Mouse (Mus musculus) gastrocnemius, postnatal 10 days (tissue): ENCODE data around the gene Atox1. TPM values are rescaled to one million over a fixed set of nuclear protein-coding genes. Genes with fewer than 3 reads are reported as not detected.

ENCODE experiments used
- DNase-seq: peaks from one replicate; pipeline ENCODE4 v3.0.0; 2021; ENCODE audit warnings: mixed read lengths
- long read RNA-seq, 2 experiments: library from polyadenylated mRNA; stranded (forward); transcript quantifications; one replicate each; pipeline ENCODE4 v2.0.0; 2021
- total RNA-seq, 2 experiments: library from RNA; stranded (reverse); gene quantifications; 2 replicates each; pipeline ENCODE4 v1.2.3; 2021

Gene Atox1
- total RNA-seq, result 10 to 100 TPM; 66.8 to 84.1 TPM
- long read RNA-seq, experiment 1, transcript Atox1-201 (4 exons, 541 nt), result major isoform, 49 of 52 reads
- long read RNA-seq, experiment 1, partial matches to known transcripts, result 3 of 52 reads
- long read RNA-seq, experiment 1, other reads (novel, unspliced or antisense), result 0 of 52 reads
- long read RNA-seq, experiment 2, transcript Atox1-201 (4 exons, 541 nt), result major isoform, 40 of 45 reads
- long read RNA-seq, experiment 2, partial matches to known transcripts, result 2 of 45 reads
- long read RNA-seq, experiment 2, other reads (novel, unspliced or antisense), result 3 of 45 reads

- DNase-seq, result peak; percentile 91
Measured at GRCm38 (mm10) chr11:55461019-55461645, at the start of gene Atox1. Gene Atox1, minus strand, starts transcription at chr11:55461239.

GRCm38 (mm10) chr11:55505485-55505884 is 44.4 kb upstream of the Atox1 start:
- no peak for DNase-seq

DNA sequence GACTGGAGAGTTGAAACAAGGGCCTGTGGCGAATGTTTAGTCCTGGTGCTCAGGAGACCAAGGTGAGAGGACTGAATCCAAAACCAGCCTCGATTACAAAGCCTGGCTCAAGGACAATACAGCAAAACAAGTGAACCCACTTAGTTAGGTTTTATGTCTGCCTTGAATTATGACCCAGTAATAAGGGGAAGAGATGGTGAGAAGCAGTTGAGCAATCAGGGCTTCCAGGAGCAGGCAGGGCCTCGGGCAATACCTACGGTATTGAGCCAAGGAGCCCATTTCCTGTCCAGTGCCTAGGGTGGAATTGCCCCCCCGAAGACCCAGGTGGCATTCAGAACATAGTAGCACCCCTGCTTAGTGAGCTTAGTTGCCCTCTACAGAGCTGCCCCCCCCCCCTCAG is 41.8 kb upstream of the Atox1 start:
- no peak for DNase-seq

- peak; percentile 26 for DNase-seq
Measured at GRCm38 (mm10) chr11:55501955-55502531, 41.0 kb upstream of the Atox1 start.

GRCm38 (mm10) chr11:55497885-55498284 is 36.8 kb upstream of the Atox1 start:
- DNase-seq, result no peak

DNA sequence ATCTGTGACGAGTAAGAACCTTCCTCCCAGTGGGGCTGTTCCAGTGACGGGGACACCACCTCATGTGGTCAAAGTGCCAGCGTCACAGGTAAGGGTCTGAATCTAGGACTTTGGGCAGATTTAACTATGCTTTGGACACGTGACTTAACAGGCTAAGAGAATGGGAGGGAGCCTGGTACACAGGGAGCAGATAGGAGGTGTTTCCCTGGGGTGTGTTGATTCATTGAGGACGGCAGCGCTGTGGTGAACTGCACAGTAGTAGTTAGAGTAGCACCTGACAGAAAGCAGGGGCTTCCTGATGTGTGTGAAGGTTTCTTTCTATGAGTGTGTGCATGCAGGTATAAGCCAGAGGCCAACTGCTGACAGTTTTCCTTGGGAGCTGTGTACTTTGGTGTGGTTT is 35.1 kb upstream of the Atox1 start:
- no peak for DNase-seq

DNA sequence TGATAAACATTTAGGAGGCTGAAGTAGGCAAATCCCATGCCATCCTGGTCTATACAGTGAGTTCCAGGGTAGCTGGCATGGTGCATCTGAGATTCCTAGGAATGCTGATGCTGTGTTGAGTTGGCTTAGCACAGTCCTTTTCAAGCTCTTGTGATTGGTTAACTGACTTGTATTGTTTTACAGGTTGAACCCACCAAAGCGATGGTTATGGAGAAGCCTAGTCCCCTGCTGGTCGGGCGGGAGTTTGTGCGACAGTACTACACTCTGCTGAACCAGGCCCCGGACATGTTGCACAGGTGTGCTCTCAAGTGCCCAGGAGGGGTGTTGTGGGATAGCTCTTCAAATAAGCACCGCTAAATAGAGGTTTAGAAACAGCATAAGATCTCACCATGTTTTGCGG is 24.4 kb upstream of the Atox1 start:
- DNase-seq, result no peak

- no peak for DNase-seq
Measured at GRCm38 (mm10) chr11:55473219-55473618, 12.2 kb upstream of the Atox1 start.

DNA sequence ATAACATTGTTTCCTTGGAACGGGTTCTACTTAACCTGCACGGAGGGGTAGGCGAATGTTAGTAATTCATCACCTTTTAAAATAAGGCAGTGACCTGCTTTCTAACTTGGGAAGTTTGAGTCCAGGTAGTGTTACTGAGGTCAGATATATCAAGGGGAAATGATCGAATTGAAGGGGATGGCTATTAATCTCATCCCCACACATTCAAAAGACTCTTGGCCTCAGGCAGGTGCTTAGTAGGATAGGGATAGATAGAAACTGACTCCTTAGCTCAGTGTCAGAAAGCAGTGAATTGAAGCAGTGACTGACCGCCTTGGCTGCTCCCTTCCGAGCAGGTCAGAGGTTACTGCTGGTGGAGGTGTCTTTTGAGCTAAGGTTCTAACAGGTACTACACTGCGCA is 10.4 kb upstream of the Atox1 start:
- no peak for DNase-seq

DNA sequence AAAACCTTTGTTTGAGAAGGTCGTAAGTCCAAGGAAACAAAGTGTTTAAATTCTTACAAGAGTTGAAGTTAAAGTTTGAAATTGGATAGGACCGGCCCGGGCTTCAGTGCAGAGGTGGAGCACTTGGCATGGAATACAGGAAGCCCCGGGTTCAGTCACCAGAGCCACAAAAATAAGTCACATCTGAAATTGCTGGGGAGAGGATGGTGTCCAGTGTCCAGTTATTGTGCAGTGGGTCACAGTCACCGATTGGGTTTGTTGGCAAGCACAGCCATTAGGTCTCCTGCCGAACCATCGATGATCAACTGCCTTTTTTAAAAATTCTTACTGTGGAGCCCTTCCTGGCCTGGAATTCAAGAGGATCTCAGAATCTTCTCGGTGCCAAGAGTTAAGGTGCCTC is 9.7 kb upstream of the Atox1 start:
- no peak for DNase-seq

DNA sequence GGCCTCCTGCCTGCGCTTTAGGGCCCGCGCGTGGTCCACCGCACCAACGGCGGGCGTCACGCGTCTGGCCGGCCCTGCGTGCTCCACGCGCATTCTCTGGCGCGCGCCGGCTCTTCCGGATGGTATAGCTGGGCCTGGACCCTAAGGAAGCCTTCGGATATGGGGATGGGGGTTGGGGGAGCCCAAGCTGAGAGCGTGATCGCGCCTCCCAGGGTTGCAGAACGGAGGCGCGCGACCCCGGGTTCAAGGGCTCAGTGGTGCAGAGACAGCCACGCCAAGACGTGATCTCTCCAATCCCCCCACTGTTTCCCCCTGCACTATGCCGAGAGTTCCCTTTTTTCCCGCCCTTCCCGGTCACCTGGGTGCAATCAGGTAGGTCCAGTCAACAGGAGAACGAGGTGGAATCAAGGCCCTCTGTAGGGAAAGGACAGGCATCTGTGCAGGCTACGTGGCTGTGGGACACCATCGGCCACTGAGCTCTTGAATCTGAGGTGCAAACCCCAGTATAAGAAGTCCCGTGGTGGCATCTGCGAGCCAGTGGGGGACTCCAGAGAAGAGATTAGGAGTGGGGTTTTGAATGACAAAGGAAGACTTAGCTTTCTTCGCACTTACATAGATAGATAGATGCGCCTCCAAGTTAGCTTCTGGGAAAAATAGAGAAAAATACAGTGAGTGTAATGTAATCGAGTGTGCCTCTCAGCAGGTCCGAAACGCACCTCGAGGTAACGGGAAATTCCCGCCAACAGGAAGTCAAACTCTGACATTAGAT is 9.1 kb upstream of the Atox1 start:
- peak; percentile 16 for DNase-seq

GRCm38 (mm10) chr11:55469048-55469843 is 8.2 kb upstream of the Atox1 start, which contains the start of gene G3bp1:
Gene G3bp1, plus strand, starts transcription at chr11:55469685.
- peak; percentile 97 for DNase-seq

DNA sequence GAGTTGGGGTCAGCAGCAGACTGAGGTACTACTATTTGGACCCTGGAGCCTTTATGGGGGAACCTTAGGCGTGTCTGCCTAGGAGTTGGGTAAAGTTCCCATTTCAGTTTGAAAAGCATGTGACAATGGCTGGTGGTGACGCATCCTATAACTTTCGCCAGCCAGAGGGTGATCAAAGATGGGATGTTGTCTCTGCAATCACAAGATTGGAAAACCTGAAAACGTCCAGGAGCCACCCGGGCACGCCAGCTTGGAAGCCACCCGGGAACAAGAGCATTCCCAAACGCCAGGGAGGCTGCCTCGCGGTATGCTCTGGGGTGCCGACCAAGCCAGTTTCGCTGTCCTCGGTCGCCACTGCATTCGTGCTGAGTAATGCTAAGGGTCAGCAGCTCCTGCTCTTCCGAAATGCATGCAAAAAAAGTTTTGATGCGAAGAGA is 7.6 kb upstream of the Atox1 start:
- DNase-seq, result peak; percentile 47

- DNase-seq, result no peak
Measured at GRCm38 (mm10) chr11:55468012-55468411, 7.0 kb upstream of the Atox1 start.

DNA sequence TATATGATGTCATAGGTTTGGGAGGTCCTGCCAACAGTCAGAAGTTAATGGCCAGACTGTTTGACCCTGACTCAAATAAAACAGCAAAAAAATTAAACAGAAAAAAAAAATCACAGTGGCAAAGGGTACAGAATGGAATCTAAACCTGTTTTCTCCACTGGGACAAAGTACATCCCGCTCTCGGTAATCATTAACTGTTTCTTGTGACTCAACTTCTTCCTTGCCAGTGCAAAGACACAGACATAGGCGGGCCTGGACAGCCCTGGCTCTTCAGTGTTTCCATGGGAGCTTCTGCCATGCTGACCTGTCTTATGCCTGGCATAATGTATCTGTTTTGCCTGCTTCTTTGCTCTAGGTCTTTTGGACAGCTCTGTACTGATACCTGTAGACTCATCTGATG is 4.1 kb upstream of the Atox1 start:
- DNase-seq, result no peak

DNA sequence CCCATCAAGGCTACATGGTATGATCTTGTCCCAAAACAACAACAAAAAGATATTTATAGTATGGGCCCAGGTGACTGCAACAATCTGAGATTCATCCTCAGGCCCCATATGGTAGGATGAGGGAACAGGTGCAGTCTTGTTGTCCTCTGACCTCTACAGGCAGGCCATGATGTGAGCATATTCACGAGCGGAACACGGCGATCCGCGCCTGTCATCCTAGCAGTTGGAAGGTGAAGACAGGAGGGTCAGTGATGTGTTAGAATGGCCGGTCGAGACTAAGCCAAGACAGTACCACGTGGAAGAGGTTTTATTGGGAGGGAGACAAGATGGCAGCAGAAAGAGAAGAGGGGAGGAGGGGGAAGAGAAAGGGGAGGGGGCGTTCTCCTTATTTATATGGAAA is 3.7 kb upstream of the Atox1 start:
- DNase-seq, result no peak

DNA sequence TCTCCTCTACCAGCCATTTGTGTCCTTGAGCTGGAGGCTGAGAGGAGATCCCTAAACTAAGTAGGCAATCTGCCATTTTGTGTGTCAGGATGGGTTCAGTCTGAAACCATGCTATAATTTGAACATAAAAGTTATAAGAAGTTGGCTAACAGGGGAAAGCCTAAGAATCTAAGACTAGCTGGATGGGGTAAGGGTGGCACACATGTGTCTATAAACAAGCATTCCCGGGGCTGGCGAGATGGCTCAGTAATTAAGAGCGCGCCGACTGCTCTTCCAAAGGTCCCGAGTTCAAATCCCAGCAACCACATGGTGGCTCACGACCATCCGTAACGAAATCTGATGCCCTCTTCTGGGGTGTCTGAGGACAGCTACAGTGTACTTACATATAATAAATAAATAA is 1.1 kb upstream of the Atox1 start:
- no peak for DNase-seq

- no peak for DNase-seq
Measured at GRCm38 (mm10) chr11:55460559-55461018, 450 bp downstream of the Atox1 start.

DNA sequence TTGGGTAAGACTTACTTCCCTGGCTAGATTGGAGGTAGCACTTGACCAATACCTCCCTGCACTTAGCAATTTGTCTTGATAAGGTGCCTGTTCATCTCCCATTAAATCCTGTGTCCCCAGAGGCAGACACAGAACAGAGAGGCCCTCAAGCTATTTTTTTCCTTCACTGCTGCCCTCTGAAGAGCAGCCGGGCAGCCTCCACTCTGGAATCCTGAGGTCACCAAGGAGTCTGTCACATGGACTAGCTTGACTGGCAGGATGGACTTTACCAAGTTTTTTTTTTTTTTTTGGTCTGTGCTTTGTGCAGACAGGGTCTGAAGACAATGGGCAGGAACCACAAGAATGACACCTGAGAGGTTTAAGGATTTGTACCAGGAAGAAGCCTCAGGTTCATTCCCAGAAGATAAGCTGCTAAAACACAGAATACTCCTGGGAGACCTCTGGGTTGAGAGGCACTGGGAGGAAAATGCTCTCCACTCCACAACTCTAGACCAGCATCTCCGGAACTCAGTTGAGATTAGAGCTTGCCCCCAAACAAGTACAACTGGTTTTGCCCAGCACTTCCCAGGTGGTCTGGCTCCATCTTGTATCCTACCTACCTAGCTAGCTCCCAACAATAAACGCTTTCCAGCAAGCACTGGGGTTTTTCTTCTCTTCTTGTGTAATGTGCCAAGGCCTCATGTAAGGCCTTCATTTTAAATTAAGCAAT is 1.0 kb downstream of the Atox1 start:
- DNase-seq, result no peak

- no peak for DNase-seq
Measured at GRCm38 (mm10) chr11:55458501-55458900, 2.5 kb downstream of the Atox1 start.

DNA sequence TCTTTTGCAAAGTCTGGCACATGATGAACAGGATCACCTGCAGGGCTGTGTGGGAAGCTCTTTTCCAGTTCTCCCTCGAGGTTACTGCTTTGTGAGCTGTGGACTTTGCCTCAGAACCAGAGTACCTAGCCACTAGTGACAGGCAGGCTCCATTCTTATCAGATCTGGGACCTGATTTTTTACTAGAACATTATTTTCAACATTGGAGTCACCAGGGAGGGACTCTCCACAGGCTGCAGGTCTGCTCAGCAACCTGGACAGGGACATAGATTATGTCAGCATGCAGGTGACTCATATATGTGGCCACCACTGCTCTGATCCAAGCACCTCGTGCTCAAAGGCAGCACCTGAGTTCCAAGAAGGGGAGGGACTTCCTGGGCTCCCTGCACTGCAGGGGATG is 5.9 kb downstream of the Atox1 start:
- no peak for DNase-seq
